Mouse (Mus musculus): ENCODE measurements around the gene Ppil3. TPM values are rescaled to one million over a fixed set of nuclear protein-coding genes. Genes with fewer than 3 reads are reported as not detected.

Ppil3 gene
- total RNA-seq (2021) = 10 to 100 TPM; 13.3 to 13.7 TPM
- long read RNA-seq, experiment 1, partial matches to known transcripts = 0 of 11 reads
- long read RNA-seq, experiment 1, other reads (novel, unspliced or antisense) = 6 of 11 reads
- long read RNA-seq, experiment 2, transcript Ppil3-203 (7 exons, 1,033 nt) = major isoform, 5 of 9 reads
- long read RNA-seq, experiment 2, partial matches to known transcripts = 0 of 9 reads
- long read RNA-seq, experiment 2, other reads (novel, unspliced or antisense) = 4 of 9 reads

- DNase-seq (ENCODE audit: low spot score) = peak; percentile 83
Observed at GRCm38 (mm10) chr1:58445143-58445722, at the start of gene Ppil3, which contains the start of gene Nif3l1. TSS of gene Ppil3 (minus strand) at chr1:58445486. TSS of gene Nif3l1 (plus strand) at chr1:58445151.

- DNase-seq (ENCODE audit: low spot score) = no peak
Observed at GRCm38 (mm10) chr1:58482647-58483046, 37.4 kb upstream of the Ppil3 start.

- no peak for DNase-seq (ENCODE audit: low spot score)
Observed at GRCm38 (mm10) chr1:58475662-58476061, 30.4 kb upstream of the Ppil3 start.

GRCm38 (mm10) chr1:58465561-58465960 lies 20.3 kb upstream of the Ppil3 start:
- DNase-seq (ENCODE audit: low spot score) = no peak

- no peak for DNase-seq (ENCODE audit: low spot score)
Observed at GRCm38 (mm10) chr1:58465042-58465441, 19.8 kb upstream of the Ppil3 start.

GRCm38 (mm10) chr1:58463935-58464334 lies 18.6 kb upstream of the Ppil3 start:
- no peak for DNase-seq (ENCODE audit: low spot score)

GRCm38 (mm10) chr1:58460566-58460965 lies 15.3 kb upstream of the Ppil3 start:
- DNase-seq (ENCODE audit: low spot score) = no peak

- DNase-seq (ENCODE audit: low spot score) = no peak
Observed at GRCm38 (mm10) chr1:58458867-58459266, 13.6 kb upstream of the Ppil3 start.

GRCm38 (mm10) chr1:58458175-58458574 lies 12.9 kb upstream of the Ppil3 start:
- no peak for DNase-seq (ENCODE audit: low spot score)

- DNase-seq (ENCODE audit: low spot score) = no peak
Observed at GRCm38 (mm10) chr1:58454316-58454715, 9.0 kb upstream of the Ppil3 start.

- no peak for DNase-seq (ENCODE audit: low spot score)
Observed at GRCm38 (mm10) chr1:58448396-58448795, 3.1 kb upstream of the Ppil3 start.

- DNase-seq (ENCODE audit: low spot score) = no peak
Observed at GRCm38 (mm10) chr1:58447766-58448165, 2.5 kb upstream of the Ppil3 start.

- DNase-seq (ENCODE audit: low spot score) = no peak
Observed at GRCm38 (mm10) chr1:58445861-58446260, 575 bp upstream of the Ppil3 start.

- no peak for DNase-seq (ENCODE audit: low spot score)
Observed at GRCm38 (mm10) chr1:58444691-58445090, 595 bp downstream of the Ppil3 start.

GRCm38 (mm10) chr1:58424551-58424950 lies 20.7 kb downstream of the Ppil3 start:
- no peak for DNase-seq (ENCODE audit: low spot score)

GRCm38 (mm10) chr1:58423371-58424248 lies 21.7 kb downstream of the Ppil3 start, which contains the start of gene Clk1:
TSS of gene Clk1 (minus strand) at chr1:58424066.
- DNase-seq (ENCODE audit: low spot score) = peak; percentile 99

GRCm38 (mm10) chr1:58422879-58423278 lies 22.4 kb downstream of the Ppil3 start:
- peak; percentile 42 for DNase-seq (ENCODE audit: low spot score)

GRCm38 (mm10) chr1:58420961-58421360 lies 24.3 kb downstream of the Ppil3 start:
- DNase-seq (ENCODE audit: low spot score) = no peak

GRCm38 (mm10) chr1:58420032-58420431 lies 25.3 kb downstream of the Ppil3 start:
- no peak for DNase-seq (ENCODE audit: low spot score)

GRCm38 (mm10) chr1:58416048-58416447 lies 29.2 kb downstream of the Ppil3 start:
- no peak for DNase-seq (ENCODE audit: low spot score)

GRCm38 (mm10) chr1:58415442-58415841 lies 29.8 kb downstream of the Ppil3 start:
- no peak for DNase-seq (ENCODE audit: low spot score)

- DNase-seq (ENCODE audit: low spot score) = no peak
Observed at GRCm38 (mm10) chr1:58410776-58411175, 34.5 kb downstream of the Ppil3 start.

Data from gastrocnemius, adult 18-20 months (tissue).